Mouse (Mus musculus) 3134 (cell line): ENCODE measurements around the gene Slc6a20b.
"Not testable (repeated sequence)": the region's sequence is repeated elsewhere in the genome, so short reads cannot be mapped to it uniquely, and the experiment has no call there.

Source experiments
- DNase-seq: peaks from one replicate; pipeline ENCODE4 v3.0.0-alpha.2; 2011; ENCODE audit warnings: low spot score; ENCODE audit not compliant: insufficient read length; ENCODE audit errors: extremely low read depth

Gene Slc6a20b

GRCm38 (mm10) chr9:123632281-123632680, at the start of gene Slc6a20b:
Slc6a20b (minus strand) TSS chr9:123632565.
- DNase-seq = no peak

- DNase-seq = no peak
Observed at GRCm38 (mm10) chr9:123679198-123679597, 46.8 kb upstream of the Slc6a20b start.

DNA sequence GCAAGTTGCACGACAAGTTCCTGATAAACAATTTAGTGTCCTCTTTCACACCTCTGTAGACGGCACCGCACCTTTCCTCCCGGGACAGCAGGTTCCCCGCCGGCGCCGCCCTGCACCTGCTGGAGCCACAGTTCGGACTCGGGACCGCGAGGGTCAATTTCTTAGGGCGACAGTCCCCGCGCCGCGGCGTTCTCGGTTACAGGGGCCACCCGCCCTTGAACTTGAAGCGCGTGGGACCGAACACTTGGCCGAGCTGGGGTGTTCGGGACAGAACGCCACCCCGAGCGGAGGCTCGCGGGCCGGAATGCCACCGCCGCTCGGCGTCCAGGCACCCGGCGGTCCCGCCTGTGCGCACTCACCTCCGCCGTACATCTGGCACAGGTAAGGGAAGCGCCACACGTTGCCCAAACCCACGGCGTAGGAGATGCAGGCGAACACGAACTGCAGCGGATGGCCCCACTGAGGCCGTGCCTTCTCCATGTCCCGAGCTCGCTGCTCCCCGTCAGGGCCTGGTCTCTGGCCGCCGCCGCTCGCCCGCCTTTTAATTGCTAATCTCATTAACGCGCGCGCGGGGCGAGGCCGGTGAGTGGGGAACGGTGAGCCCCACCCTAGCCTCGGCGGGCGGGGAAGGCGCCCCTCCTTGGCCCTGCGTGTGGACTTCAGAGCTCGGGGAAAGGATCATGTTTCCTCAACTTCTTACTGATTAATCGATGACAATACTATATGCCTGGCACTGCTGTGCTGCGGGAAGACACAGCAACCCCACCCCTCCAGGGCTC, 46.2 kb upstream of the Slc6a20b start, which contains the start of the genes Ccr9 and Slc6a20a:
Ccr9 (plus strand) TSS at position 113 of the 779 bp plus-strand sequence.
Slc6a20a (minus strand) TSS at position 559 of the 779 bp plus-strand sequence.
- peak; percentile 24 for DNase-seq

DNA sequence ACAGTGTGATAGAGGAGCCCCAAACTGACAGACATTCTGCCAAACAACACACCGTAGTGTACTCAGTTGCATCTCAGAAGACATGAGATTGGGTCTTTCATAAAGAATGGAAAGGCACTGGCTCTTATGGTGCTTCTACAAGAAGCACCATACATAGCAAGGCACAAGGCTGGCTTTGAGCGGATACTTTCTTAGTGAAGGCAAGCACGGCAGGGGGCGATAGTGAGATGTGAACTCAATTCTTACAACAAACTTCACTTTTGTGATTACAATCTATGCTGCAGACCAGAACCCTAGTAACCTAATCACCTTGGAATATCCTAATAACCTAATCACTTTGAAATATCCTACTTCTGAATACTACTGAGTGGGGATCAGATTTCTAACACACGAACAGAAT, 33.3 kb upstream of the Slc6a20b start:
- DNase-seq = no peak

GRCm38 (mm10) chr9:123659986-123660676, 27.8 kb upstream of the Slc6a20b start:
- DNase-seq = not testable (repeated sequence)

- no peak for DNase-seq
Observed at GRCm38 (mm10) chr9:123658981-123659380, 26.6 kb upstream of the Slc6a20b start.

- no peak for DNase-seq
Observed at GRCm38 (mm10) chr9:123657457-123657856, 25.1 kb upstream of the Slc6a20b start.

- DNase-seq = no peak
Observed at GRCm38 (mm10) chr9:123651369-123651768, 19.0 kb upstream of the Slc6a20b start.

GRCm38 (mm10) chr9:123649785-123650511, 17.6 kb upstream of the Slc6a20b start:
- no peak for DNase-seq

DNA sequence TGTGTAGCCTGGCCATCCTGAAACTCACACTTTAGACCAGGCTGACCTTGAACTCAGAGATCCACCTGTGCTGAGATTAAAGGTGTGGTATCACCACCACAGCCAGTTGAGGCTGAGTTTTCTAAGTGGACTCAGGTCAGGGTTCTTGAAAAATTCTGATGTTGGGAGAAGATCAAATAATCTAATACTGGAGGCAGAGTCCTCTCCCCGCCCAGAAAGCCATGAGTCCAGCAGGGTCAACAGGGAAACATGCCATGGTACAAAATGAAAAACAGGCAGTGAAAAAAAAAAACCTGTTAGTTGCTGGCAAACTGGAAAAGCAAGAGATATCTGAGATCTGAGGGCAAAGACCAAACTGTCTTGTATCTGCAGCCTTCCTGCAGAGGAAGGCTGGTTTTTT, 7.7 kb upstream of the Slc6a20b start:
- no peak for DNase-seq

- DNase-seq = no peak
Observed at GRCm38 (mm10) chr9:123638668-123639089, 6.3 kb upstream of the Slc6a20b start.

DNA sequence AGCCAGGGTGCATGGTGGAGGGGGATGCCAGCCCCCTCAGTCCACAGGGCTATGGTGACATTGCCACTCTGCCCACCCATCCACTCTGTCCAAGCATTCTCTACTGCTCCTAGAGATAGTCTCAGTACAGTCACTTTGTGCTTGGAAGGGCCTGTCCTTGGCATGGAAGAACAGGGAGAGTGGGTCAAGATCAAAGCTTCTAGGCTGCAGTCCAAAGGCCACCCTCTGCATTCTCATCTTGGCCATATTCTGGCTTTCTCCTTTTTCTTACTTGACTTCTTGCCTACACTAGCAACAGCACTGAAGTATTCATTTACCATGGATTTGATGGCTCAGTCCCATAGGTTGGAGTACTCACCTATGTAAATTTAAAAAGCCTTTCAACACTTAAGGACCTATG, 5.9 kb upstream of the Slc6a20b start:
- no peak for DNase-seq

- DNase-seq = no peak
Observed at GRCm38 (mm10) chr9:123636771-123637170, 4.4 kb upstream of the Slc6a20b start.

DNA sequence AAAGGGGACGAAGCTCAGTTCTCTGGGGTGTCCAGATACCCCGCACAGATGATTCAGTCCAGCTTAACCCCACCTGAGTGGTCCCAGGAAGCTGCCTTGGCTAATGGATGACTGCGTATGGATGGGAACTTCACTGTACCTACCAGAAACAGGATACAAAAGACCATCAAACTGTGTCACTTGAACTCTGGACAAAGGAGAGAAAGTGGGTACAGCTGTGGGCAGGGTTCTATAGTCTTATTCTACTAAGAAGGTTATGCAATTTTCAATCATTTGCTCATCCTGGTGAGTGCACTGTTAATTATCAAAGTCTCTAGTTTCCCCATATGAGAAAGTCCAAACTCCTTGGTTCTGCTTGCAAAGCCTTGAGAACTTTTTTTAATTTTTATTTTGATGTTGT, 628 bp upstream of the Slc6a20b start:
- no peak for DNase-seq

DNA sequence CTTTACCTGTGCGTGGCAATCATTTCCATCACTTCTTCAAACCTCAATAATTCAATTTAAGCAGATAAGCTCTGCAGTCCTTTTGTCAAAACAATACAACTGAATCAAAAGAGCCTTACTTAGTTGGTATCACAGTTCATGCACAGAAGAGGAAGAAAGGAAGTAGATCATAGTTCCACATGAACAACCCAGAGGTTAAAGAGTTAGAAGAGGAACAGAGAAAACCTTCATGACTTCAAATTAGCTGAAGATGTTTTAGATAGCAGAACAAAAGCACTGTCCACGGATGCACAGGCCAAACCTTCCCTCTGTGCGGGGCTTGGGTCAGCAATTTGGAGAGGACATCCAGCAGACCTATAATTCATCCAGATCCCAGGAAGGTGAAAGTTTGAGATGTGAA, 699 bp downstream of the Slc6a20b start:
- DNase-seq = no peak

- DNase-seq = no peak
Observed at GRCm38 (mm10) chr9:123625821-123626220, 6.5 kb downstream of the Slc6a20b start.

DNA sequence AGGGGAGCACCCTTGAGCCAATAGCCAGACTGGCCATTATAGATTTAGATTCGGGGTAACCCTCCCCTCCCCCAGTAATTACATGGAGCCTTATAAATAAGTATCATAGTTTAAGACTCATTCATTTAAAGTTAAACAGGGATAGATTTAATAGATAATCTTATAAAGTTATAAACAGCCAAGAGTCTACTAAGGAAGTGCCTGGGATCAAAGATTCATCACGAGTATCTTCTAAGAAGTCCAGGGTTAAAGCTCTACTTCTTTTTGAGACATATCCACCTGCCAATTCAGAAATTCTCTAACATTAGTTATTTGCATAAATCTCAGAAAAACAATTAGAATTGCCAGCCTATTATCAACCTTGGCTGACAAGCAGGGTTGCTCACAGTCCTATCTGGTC, 7.6 kb downstream of the Slc6a20b start:
- DNase-seq = no peak

GRCm38 (mm10) chr9:123620311-123621098, 11.9 kb downstream of the Slc6a20b start:
- no peak for DNase-seq

- no peak for DNase-seq
Observed at GRCm38 (mm10) chr9:123601529-123601928, 30.8 kb downstream of the Slc6a20b start.

DNA sequence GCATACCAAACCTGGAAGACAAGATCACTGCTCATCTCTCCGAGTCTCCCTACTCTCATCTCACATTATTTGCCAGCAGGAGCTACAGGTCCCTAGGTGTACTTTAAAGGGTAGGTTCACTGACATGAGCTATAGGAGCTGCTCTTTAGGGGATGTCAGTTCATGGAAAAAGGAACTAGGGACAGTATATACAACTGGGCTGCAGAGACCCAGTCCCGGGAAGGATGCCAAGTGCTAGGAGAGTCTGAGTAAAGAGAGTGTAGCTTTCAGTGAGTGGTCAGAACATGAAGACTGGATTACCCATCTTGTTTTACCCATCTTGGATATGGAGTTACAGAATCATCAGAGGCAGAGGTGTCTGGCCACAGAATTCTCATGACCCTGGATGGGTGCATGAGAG, 35.0 kb downstream of the Slc6a20b start:
- no peak for DNase-seq
